Mouse (Mus musculus) brain, embryonic 14.5 days (tissue): Measurements from ENCODE around the gene Olfr1214.

Experiments
- CTCF ChIP-seq: fragments of 200-500 bp; IDR thresholded peaks from 2 replicates; pipeline ENCODE4 v1.5.1; 2012; ENCODE audit warnings: inconsistent platforms, mild to moderate bottlenecking, moderate library complexity, borderline replicate concordance; ENCODE audit not compliant: insufficient read depth, insufficient read length; ENCODE audit errors: extremely low read depth
- POLR2A ChIP-seq: fragments of 200-500 bp; IDR thresholded peaks from 2 replicates; pipeline ENCODE4 v1.6.1; 2012; ENCODE audit warnings: mild to moderate bottlenecking, inconsistent platforms, borderline replicate concordance; ENCODE audit not compliant: poor library complexity, insufficient read depth, insufficient read length, severe bottlenecking; ENCODE audit errors: extremely low read depth

DNA sequence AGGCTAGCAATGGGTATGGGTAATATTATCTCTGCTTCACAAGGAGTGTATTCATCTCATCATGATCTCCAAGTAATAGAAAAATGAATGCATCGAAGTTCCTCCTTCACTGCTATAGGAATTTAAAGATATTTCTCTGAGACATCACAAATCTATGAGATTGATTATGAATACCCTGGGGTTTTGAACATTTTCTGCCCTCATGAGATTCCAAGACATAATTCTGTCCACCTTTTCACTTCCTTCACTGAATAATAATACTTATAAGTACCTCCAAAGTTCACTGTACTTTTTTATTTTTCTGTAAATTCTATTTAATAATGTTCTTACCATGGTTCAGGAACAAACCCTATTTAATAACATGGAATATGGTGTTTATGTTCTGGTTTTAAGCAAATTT lies 12.3 kb downstream of the Olfr1214 start, which contains the start of gene Gm13762:
- no peak for TF ChIP-seq CTCF
- TF ChIP-seq POLR2A = no peak
